In genomic region chr8:126298296-126299093, GRCm38 (mm10) we compare ENCODE assay signal across 8 mouse cellular contexts. TPM values are rescaled to one million over a fixed set of nuclear protein-coding genes. Genes with fewer than 3 reads are reported as not detected.
DNase-seq lines count a peak whose midpoint lies in the region; ATAC-seq and TF ChIP-seq lines count a peak whose summit lies in the region.

Gene Slc35f3 (plus strand): TSS chr8:126298558.

- peak within 1 kb of the TSS; percentile 50 for H3K4me3 ChIP-seq in forebrain, embryonic 11.5 days (ENCODE audit: low read depth, low read length)
- H3K4me3 ChIP-seq in hindbrain, embryonic 16.5 days (ENCODE audit: low read length): peak within 1 kb of the TSS; percentile 67

- H3K9ac ChIP-seq in forebrain, embryonic 11.5 days (ENCODE audit: low read length): peak within 1 kb of the TSS; percentile 60
- peak within 1 kb of the TSS; percentile 79 for H3K9ac ChIP-seq in hindbrain, embryonic 16.5 days (ENCODE audit: low read depth, low read length)

- TF ChIP-seq CTCF in brain, embryonic 14.5 days (IDR thresholded peaks at IDR 0.05; ENCODE audit: borderline replicate concordance, extremely low read depth, insufficient read depth, insufficient read length): no peak

- H3K27ac ChIP-seq in forebrain, embryonic 11.5 days (ENCODE audit: low read depth, low read length): no peak within 1 kb of the TSS
- peak within 1 kb of the TSS; percentile 29; the same call in 1 of the 2 replicates for H3K27ac ChIP-seq in hindbrain, embryonic 16.5 days (ENCODE audit: low read depth, low read length)

- H3K4me2 ChIP-seq in forebrain, embryonic 11.5 days (ENCODE audit: low read depth, low read length, severe bottlenecking): peak within 1 kb of the TSS; percentile 93
- H3K4me2 ChIP-seq in hindbrain, embryonic 16.5 days (ENCODE audit: low read length): peak within 1 kb of the TSS; percentile 98

- no peaks in the 10 kb centered on the region for H3K9me3 ChIP-seq in forebrain, embryonic 11.5 days (ENCODE audit: control insufficient read depth, low read length)
- no peaks in the 10 kb centered on the region for H3K9me3 ChIP-seq in hindbrain, embryonic 16.5 days (ENCODE audit: control insufficient read depth, low read length)

- peaks cover 8% of the 10 kb centered on the region for H3K27me3 ChIP-seq in forebrain, embryonic 11.5 days (ENCODE audit: control insufficient read depth, insufficient read depth, low read length)
- peaks cover 9% of the 10 kb centered on the region; the same call in 1 of the 2 replicates for H3K27me3 ChIP-seq in hindbrain, embryonic 16.5 days (replicated peaks; ENCODE audit: control insufficient read depth, insufficient read depth, low read length)

- TF ChIP-seq POLR2A in brain, embryonic 14.5 days (IDR thresholded peaks at IDR 0.05; ENCODE audit: borderline replicate concordance, extremely low read depth, insufficient read depth, insufficient read length, poor library complexity, severe bottlenecking): no peak

- ATAC-seq in forebrain, embryonic 11.5 days (replicated peaks; ENCODE audit: low FRiP score): peak; percentile 70
- ATAC-seq in hindbrain, embryonic 16.5 days: peak; percentile 82

- H3K4me1 ChIP-seq in forebrain, embryonic 11.5 days (replicated peaks; ENCODE audit: control insufficient read depth, insufficient read depth, low read length): peaks cover 2% of the 10 kb centered on the region; the same call in 1 of the 2 replicates
- H3K4me1 ChIP-seq in hindbrain, embryonic 16.5 days (ENCODE audit: control insufficient read depth, insufficient read depth, low read depth, low read length): peaks cover 8% of the 10 kb centered on the region

- 1% methylated on average over 62 of the region's 72 CpGs for WGBS in forebrain, embryonic 11.5 days
- WGBS in hindbrain, embryonic 16.5 days: 1% methylated on average over 64 of the region's 72 CpGs

- H3K36me3 ChIP-seq in forebrain, embryonic 11.5 days (ENCODE audit: control insufficient read depth, insufficient read depth, low read length): no peaks in the 10 kb centered on the region
- H3K36me3 ChIP-seq in hindbrain, embryonic 16.5 days (ENCODE audit: control insufficient read depth, insufficient read depth, low read length): no peaks in the 10 kb centered on the region

- peak; percentile 53 for DNase-seq in ES-CJ7 (ENCODE audit: low read depth, low spot score)
- peak; percentile 65 for DNase-seq in brain, embryonic 14.5 days (ENCODE audit: low read depth)
- peak; percentile 73 for DNase-seq in forebrain, embryonic 11.5 days (ENCODE audit: low spot score)
- DNase-seq in left cerebral cortex, adult 11 months (ENCODE audit: low spot score): peak; percentile 55
- DNase-seq in lung, postnatal 10 days: peak; percentile 14
- peak; percentile 76 to 80 for DNase-seq in right cerebral cortex, postnatal 10 days (ENCODE audit: low spot score in 2 of 2)
- no peak for DNase-seq in c-Kit-positive CD71-positive TER-119-positive erythroid progenitor cells, embryonic 14.5 days (ENCODE audit: low spot score)

RNA-seq across cellular contexts. Expression of gene Slc35f3, which starts in this region (rescaled TPM):
- 0.67 and 1.8 TPM in 2 replicates for polyA plus RNA-seq in brain, embryonic 14.5 days (2012; rRNA removed)
- not detected in 2 replicates for polyA plus RNA-seq in forebrain, embryonic 11.5 days (2014; fragmentation: Nextera tagmentation; extraction: Ambion mirVana)
- polyA plus RNA-seq in hindbrain, embryonic 16.5 days (2015; fragmentation: Nextera tagmentation; extraction: Ambion mirVana): 4.0 and 5.3 TPM in 2 replicates

Comparison
In these comparisons a context has a peak if more than half of its experiments do, and no peak if none do; other contexts are left out.
1. Peak in DNase-seq, ATAC-seq, H3K4me3 ChIP-seq, H3K9ac ChIP-seq and H3K4me2 ChIP-seq in forebrain, embryonic 11.5 days; RNA of the gene not detected or under 1 TPM.